Mouse (Mus musculus): ENCODE measurements at regions not wholly inside any gene's neighbourhood (a gene's known extent, or its start where the extent isn't known, plus 50 kb on each side); places are given as distances from the start of the nearest gene placed in this dataset.

GRCm38 (mm10) chr3:148272159-148272848, 718.1 kb downstream of the Adgrl2 start:
- TF ChIP-seq CTCF (IDR thresholded peaks at IDR 0.05; ENCODE audit: low read depth, low read length) = no peak
- TF ChIP-seq POLR2A (IDR thresholded peaks at IDR 0.05; ENCODE audit: borderline replicate concordance, low read depth, low read length) = no peak
